Mouse (Mus musculus) lung, postnatal 0 days (tissue): ENCODE data around the gene Dqx1. TPM values are rescaled to one million over a fixed set of nuclear protein-coding genes. Genes with fewer than 3 reads are reported as not detected.
A peak's percentile ranks its signal among the peaks of the same experiment; 100 is the strongest.

Source experiments
- ATAC-seq: fragments of 200-750 bp; cut with Nextera tagmentation; 2 replicates; pipeline ENCODE4 v1.8.0; 2017; ENCODE audit warnings: moderate library complexity
- DNase-seq: peaks from one replicate; pipeline ENCODE4 v3.0.0-alpha.2; 2016; ENCODE audit warnings: low spot score
- H3K27ac ChIP-seq: fragments of 300-500 bp; sonication (generic); 2 replicates; pipeline ENCODE4 v1.5.1; 2014; ENCODE audit warnings: antibody characterized with exemption, mild to moderate bottlenecking, low read length, mixed read lengths
- H3K27me3 ChIP-seq: fragments of 300-500 bp; sonication (generic); replicated peaks from 2 replicates; pipeline ENCODE4 v1.6.1; 2014; ENCODE audit warnings: low read length, mixed read lengths; ENCODE audit not compliant: insufficient read depth
- H3K36me3 ChIP-seq: fragments of 300-500 bp; sonication (generic); 2 replicates; pipeline ENCODE4 v1.6.1; 2014; ENCODE audit warnings: low read length, mixed read lengths; ENCODE audit not compliant: insufficient read depth
- H3K4me1 ChIP-seq: fragments of 300-500 bp; sonication (generic); 2 replicates; pipeline ENCODE4 v1.6.1; 2014; ENCODE audit warnings: antibody characterized with exemption, low read depth, low read length, mixed read lengths; ENCODE audit not compliant: insufficient read depth
- H3K4me2 ChIP-seq: fragments of 300-500 bp; sonication (generic); replicated peaks from 2 replicates; pipeline ENCODE4 v1.6.1; 2014; ENCODE audit warnings: low read depth, mild to moderate bottlenecking, low read length, moderate library complexity, mixed read lengths
- H3K4me3 ChIP-seq: fragments of 300-500 bp; sonication (generic); 2 replicates; pipeline ENCODE4 v1.5.1; 2014; ENCODE audit warnings: low read depth, low read length
- H3K9ac ChIP-seq: fragments of 300-500 bp; sonication (generic); replicated peaks from 2 replicates; pipeline ENCODE4 v1.6.1; 2014; ENCODE audit warnings: low read depth, mild to moderate bottlenecking
- H3K9me3 ChIP-seq: fragments of 300-500 bp; sonication (generic); 2 replicates; pipeline ENCODE4 v1.6.1; 2016; ENCODE audit warnings: low read length, mixed read lengths
- CTCF ChIP-seq: IDR thresholded peaks from 2 replicates; pipeline ENCODE4 v1.5.1; 2016; ENCODE audit warnings: antibody characterized with exemption, mild to moderate bottlenecking
- EP300 ChIP-seq: IDR thresholded peaks from 2 replicates; pipeline ENCODE4 v1.6.1; 2016; ENCODE audit warnings: antibody characterized with exemption, mild to moderate bottlenecking, control low read depth
- WGBS: fragments of 180-500 bp; shearing (Covaris S2); extraction: QIAGEN DNeasy Blood & Tissue Kit; methylation state at CpG from one replicate; pipeline ENCODE4 v1.1.7; 2014; 5-methylcytosine and 5-hydroxymethylcytosine counted together
- polyA plus RNA-seq: library from polyadenylated mRNA; unstranded; fragments of >200 nt; fragmentation: Nextera tagmentation; extraction: Ambion mirVana; gene quantifications from 2 replicates; pipeline ENCODE4 v1.2.1, GENCODE M21; 2015

Dqx1 gene
- polyA plus RNA-seq, 1 experiment from 2014 or later = 1.9 TPM

DNA sequence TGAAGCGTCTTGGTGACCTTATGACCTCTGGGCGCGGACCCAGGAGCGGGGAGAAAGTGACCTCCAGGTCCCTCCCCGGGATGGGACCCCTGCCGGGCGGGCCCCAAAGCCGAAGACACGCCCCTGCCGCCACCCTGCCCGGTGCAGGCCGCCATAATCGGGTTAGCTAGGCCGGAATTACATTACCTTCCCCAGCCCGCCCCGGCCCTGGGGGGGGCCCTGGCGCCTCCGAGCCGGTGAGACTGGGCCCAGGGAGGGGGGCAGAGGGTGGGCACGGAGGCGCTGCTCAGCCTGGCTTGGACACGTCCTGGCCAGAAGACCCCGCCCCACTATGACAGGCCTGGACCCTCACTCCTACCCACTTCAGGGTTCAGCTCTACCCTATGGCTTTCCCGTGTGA, 13.6 kb downstream of the Dqx1 start:
- H3K27me3 ChIP-seq = peaks cover 62% of the 10 kb centered on the region
- H3K9me3 ChIP-seq = no peaks in the 10 kb centered on the region
- no peak for TF ChIP-seq CTCF
- no peak for TF ChIP-seq EP300
- no peak overlapping the region for H3K9ac ChIP-seq
- H3K4me3 ChIP-seq = no peak overlapping the region
- H3K36me3 ChIP-seq = no peaks in the 10 kb centered on the region
- no peak overlapping the region for H3K4me2 ChIP-seq
- WGBS = 3% methylated on average over 22 of the region's 24 CpGs
- H3K27ac ChIP-seq = no peak overlapping the region
- DNase-seq (no peak), ATAC-seq (no peak)
- peaks cover 3% of the 10 kb centered on the region; the same call in 1 of the 2 replicates for H3K4me1 ChIP-seq

GRCm38 (mm10) chr6:83074979-83075378, 17.3 kb downstream of the Dqx1 start:
- 9% methylated on average over 2 of the region's 2 CpGs for WGBS
- TF ChIP-seq EP300 (no peak), CTCF (peak; percentile 34)

GRCm38 (mm10) chr6:83077630-83078323, 20.1 kb downstream of the Dqx1 start, which contains the start of gene Pcgf1:
Gene Pcgf1, plus strand, starts transcription at chr6:83077869.
- no peaks in the 10 kb centered on the region for H3K36me3 ChIP-seq
- no peak for TF ChIP-seq EP300
- no peak for TF ChIP-seq CTCF
- H3K9me3 ChIP-seq = no peaks in the 10 kb centered on the region
- H3K4me1 ChIP-seq = no peaks in the 10 kb centered on the region
- H3K4me3 ChIP-seq = peak within 1 kb of the TSS; percentile 74
- H3K9ac ChIP-seq = peak within 1 kb of the TSS; percentile 70
- H3K27ac ChIP-seq = peak within 1 kb of the TSS; percentile 65; the same call in 1 of the 2 replicates
- DNase-seq (no peak), ATAC-seq (peak; percentile 40)
- peak within 1 kb of the TSS; percentile 98 for H3K4me2 ChIP-seq
- peaks cover under 1% of the 10 kb centered on the region; the same call in 1 of the 2 replicates for H3K27me3 ChIP-seq
- WGBS = under 1% methylated on average over 54 of the region's 54 CpGs

More at GRCm38 (mm10) chr6:83074979-83075378, 17.3 kb downstream of the Dqx1 start:
- Histone ChIP-seq H3K4me3 (no peak overlapping the region), H3K9me3 (no peaks in the 10 kb centered on the region), H3K9ac (no peak overlapping the region), H3K27me3 (peaks cover 28% of the 10 kb centered on the region), H3K4me2 (no peak overlapping the region), H3K4me1 (no peaks in the 10 kb centered on the region), H3K27ac (no peak overlapping the region), H3K36me3 (no peaks in the 10 kb centered on the region)
- DNase-seq (peak; percentile 33), ATAC-seq (no peak)

GRCm38 (mm10) chr6:83078324-83078858, 20.7 kb downstream of the Dqx1 start:
- ATAC-seq = peak; percentile 97
- H3K4me2 ChIP-seq = peak overlapping the region; percentile 98
- no peaks in the 10 kb centered on the region for H3K4me1 ChIP-seq
- under 1% methylated on average over 46 of the region's 46 CpGs for WGBS
- TF ChIP-seq CTCF (peak; percentile 79), EP300 (no peak)
- H3K27me3 ChIP-seq = 0 out of 2 replicates have a peak, but pooled peaks cover under 1% of the 10 kb centered on the region
- peak overlapping the region; percentile 65; the same call in 1 of the 2 replicates for H3K27ac ChIP-seq
- peak; percentile 97 for DNase-seq
- H3K4me3 ChIP-seq = peak overlapping the region; percentile 74
- H3K9me3 ChIP-seq = no peaks in the 10 kb centered on the region
- peak overlapping the region; percentile 70 for H3K9ac ChIP-seq
- H3K36me3 ChIP-seq = no peaks in the 10 kb centered on the region

DNA sequence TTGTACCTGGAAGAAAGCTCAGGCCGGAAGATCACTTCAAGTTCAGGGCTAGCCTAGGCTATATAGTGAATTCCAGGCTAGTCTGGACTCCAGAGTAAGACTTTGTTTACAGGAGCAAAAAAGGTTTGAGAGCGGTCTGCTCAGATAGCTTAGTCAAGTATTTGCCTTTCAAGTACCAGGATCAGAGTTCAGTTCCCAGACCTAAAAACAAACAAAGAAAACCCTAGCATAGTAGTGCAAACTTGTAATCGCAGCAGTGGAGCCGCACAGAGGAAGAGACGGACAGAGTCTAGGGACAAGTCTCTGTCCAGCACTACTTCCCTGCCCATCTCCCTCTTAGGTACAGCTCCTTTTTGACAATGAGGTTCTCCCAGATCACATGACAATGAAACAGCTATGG, 22.6 kb downstream of the Dqx1 start:
- H3K27me3 ChIP-seq = peaks cover 9% of the 10 kb centered on the region; the same call in 1 of the 2 replicates
- DNase-seq (no peak), ATAC-seq (no peak)
- H3K36me3 ChIP-seq = no peaks in the 10 kb centered on the region
- 81% methylated on average over 5 of the region's 5 CpGs for WGBS
- no peak overlapping the region for H3K4me3 ChIP-seq
- no peaks in the 10 kb centered on the region for H3K9me3 ChIP-seq
- no peaks in the 10 kb centered on the region for H3K4me1 ChIP-seq
- TF ChIP-seq EP300 = no peak
- no peak for TF ChIP-seq CTCF
- H3K9ac ChIP-seq = no peak overlapping the region
- no peak overlapping the region for H3K4me2 ChIP-seq
- H3K27ac ChIP-seq = no peak overlapping the region

DNA sequence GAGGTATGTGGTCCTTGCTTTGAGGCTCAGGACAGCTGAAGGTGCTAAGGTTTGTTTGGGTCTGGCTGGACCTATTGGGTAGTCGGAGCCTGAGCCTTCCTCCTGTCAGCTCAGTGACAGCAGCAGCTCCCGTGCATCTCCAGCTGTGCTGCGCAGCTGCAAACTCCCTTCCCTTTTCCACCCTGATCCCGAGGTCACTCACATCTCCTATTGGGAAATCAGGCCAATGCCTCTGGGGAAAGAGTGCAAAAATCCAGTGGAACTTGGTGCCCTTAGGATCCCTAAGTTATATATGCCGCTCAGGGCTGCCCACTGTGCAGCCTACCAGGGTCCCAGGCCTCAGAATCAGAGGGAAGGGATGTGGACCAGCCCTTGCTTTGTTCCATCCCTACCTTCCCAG, 25.9 kb downstream of the Dqx1 start:
- DNase-seq = no peak
- H3K4me2 ChIP-seq = no peak overlapping the region
- TF ChIP-seq CTCF (no peak), EP300 (no peak)
- H3K9me3 ChIP-seq = no peaks in the 10 kb centered on the region
- H3K27me3 ChIP-seq = peaks cover 27% of the 10 kb centered on the region; the same call in 1 of the 2 replicates
- no peaks in the 10 kb centered on the region for H3K36me3 ChIP-seq
- H3K4me3 ChIP-seq = no peak overlapping the region
- no peak overlapping the region for H3K27ac ChIP-seq
- no peak for ATAC-seq
- no peak overlapping the region for H3K9ac ChIP-seq
- peaks cover 5% of the 10 kb centered on the region for H3K4me1 ChIP-seq
- 25% methylated on average over 5 of the region's 5 CpGs for WGBS
